Mouse (Mus musculus) MEL (cell line): ENCODE measurements around the gene Gm11037. TPM values are rescaled to one million over a fixed set of nuclear protein-coding genes. Genes with fewer than 3 reads are reported as not detected.

Experiments used
- DNase-seq: peaks from one replicate; pipeline ENCODE4 v3.0.0; 2011; ENCODE audit warnings: low read depth, low spot score
- H3K27ac ChIP-seq: 2 replicates; pipeline ENCODE4 v1.5.1; 2012; ENCODE audit warnings: low read depth, mild to moderate bottlenecking, control low read depth, low read length, moderate library complexity; ENCODE audit not compliant: control insufficient read depth
- H3K27me3 ChIP-seq, 2 experiments: fragments of 150-350 bp in 1 of 2; sonication (generic) in 1 of 2; 2 replicates each; pipeline ENCODE4 v1.6.1; 2012; ENCODE audit warnings: low read length in 2 of 2, mild to moderate bottlenecking in 2 of 2, improper control_type of control experiment in 1 of 2, moderate library complexity in 1 of 2; ENCODE audit not compliant: insufficient read depth in 2 of 2, control insufficient read depth in 1 of 2
- H3K36me3 ChIP-seq, 2 experiments: 2 replicates each; pipeline ENCODE4 v1.6.1; 2012 to 2014; ENCODE audit warnings: low read length in 2 of 2, improper control_type of control experiment in 1 of 2, inconsistent platforms in 1 of 2, mild to moderate bottlenecking in 1 of 2; ENCODE audit not compliant: insufficient read depth in 2 of 2, control insufficient read depth in 1 of 2
- H3K4me1 ChIP-seq, 2 experiments: fragments of 150-350 bp in 1 of 2; sonication (generic) in 1 of 2; 2 replicates each; pipeline ENCODE4 v1.6.1; 2012; ENCODE audit warnings: low read length in 2 of 2, improper control_type of control experiment in 1 of 2, mild to moderate bottlenecking in 1 of 2; ENCODE audit not compliant: insufficient read depth in 2 of 2, control insufficient read depth in 1 of 2
- H3K4me3 ChIP-seq, 2 experiments: fragments of 150-350 bp in 1 of 2; sonication (generic) in 1 of 2; 2 replicates each; pipeline ENCODE4 v1.5.1; 2012; ENCODE audit warnings: low read depth in 2 of 2, low read length in 2 of 2, mild to moderate bottlenecking in 2 of 2, moderate library complexity in 2 of 2, control low read depth in 1 of 2, improper control_type of control experiment in 1 of 2; ENCODE audit not compliant: control insufficient read depth in 1 of 2, insufficient read depth in 1 of 2
- H3K79me2 ChIP-seq: 2 replicates; pipeline ENCODE4 v1.6.1; 2012; ENCODE audit warnings: mild to moderate bottlenecking, low read length, moderate library complexity; ENCODE audit not compliant: control insufficient read depth, poor library complexity, insufficient read depth
- H3K9ac ChIP-seq: 2 replicates; pipeline ENCODE4 v1.6.1; 2012; ENCODE audit warnings: low read depth, mild to moderate bottlenecking, control low read depth, low read length, moderate library complexity; ENCODE audit not compliant: control insufficient read depth, poor library complexity, severe bottlenecking
- H3K9me3 ChIP-seq: fragments of 150-350 bp; sonication (generic); replicated peaks from 2 replicates; pipeline ENCODE4 v1.6.1; 2012; ENCODE audit warnings: mild to moderate bottlenecking, low read length, improper control_type of control experiment, moderate library complexity; ENCODE audit not compliant: insufficient read depth
- BHLHE40 ChIP-seq: IDR thresholded peaks from 2 replicates; pipeline ENCODE4 v1.6.1; 2012; ENCODE audit warnings: low read depth, mild to moderate bottlenecking, inconsistent platforms, low read length, improper control_type of control experiment, borderline replicate concordance
- CHD2 ChIP-seq: IDR thresholded peaks from 2 replicates; pipeline ENCODE4 v1.6.1; 2011; ENCODE audit warnings: low read length, improper control_type of control experiment
- CTCF ChIP-seq, 3 experiments: IDR thresholded peaks in 2 of 3; conservative IDR thresholded peaks in 1 of 3; 2 replicates each; pipeline ENCODE4 v1.5.1; 2011 to 2012; ENCODE audit warnings: low read length in 3 of 3, low read depth in 2 of 3, mild to moderate bottlenecking in 2 of 3, improper control_type of control experiment in 1 of 3, inconsistent platforms in 1 of 3, mixed read lengths in 1 of 3, moderate library complexity in 1 of 3; ENCODE audit not compliant: control insufficient read depth in 1 of 3, insufficient read depth in 1 of 3, poor library complexity in 1 of 3, severe bottlenecking in 1 of 3
- E2F4 ChIP-seq: IDR thresholded peaks from 2 replicates; pipeline ENCODE4 v1.6.1; 2011; ENCODE audit warnings: low read depth, low read length, improper control_type of control experiment, borderline replicate concordance
- ETS1 ChIP-seq: IDR thresholded peaks from 2 replicates; pipeline ENCODE4 v1.6.1; 2012; ENCODE audit warnings: low read depth, mild to moderate bottlenecking, inconsistent platforms, low read length, improper control_type of control experiment, moderate library complexity
- GABPA ChIP-seq: IDR thresholded peaks from 2 replicates; pipeline ENCODE4 v1.6.1; 2012; ENCODE audit warnings: low read depth, mild to moderate bottlenecking, inconsistent platforms, low read length, improper control_type of control experiment, moderate library complexity
- GATA1 ChIP-seq: IDR thresholded peaks from 2 replicates; pipeline ENCODE4 v1.6.1; 2011; ENCODE audit warnings: low read depth, low read length, improper control_type of control experiment
- KAT2A ChIP-seq: conservative IDR thresholded peaks from 2 replicates; pipeline ENCODE4 v1.6.1; 2012; ENCODE audit warnings: low read depth, low read length, improper control_type of control experiment, inconsistent platforms
- MAFK ChIP-seq: IDR thresholded peaks from 2 replicates; pipeline ENCODE4 v1.6.1; 2011; ENCODE audit warnings: low read depth, mild to moderate bottlenecking, low read length, improper control_type of control experiment, borderline replicate concordance
- MAZ ChIP-seq: IDR thresholded peaks from 2 replicates; pipeline ENCODE4 v1.6.1; 2012; ENCODE audit warnings: low read depth, mild to moderate bottlenecking, inconsistent platforms, low read length, improper control_type of control experiment
- MXI1 ChIP-seq: IDR thresholded peaks from 2 replicates; pipeline ENCODE4 v1.6.1; 2011; ENCODE audit warnings: mild to moderate bottlenecking, low read depth, low read length, improper control_type of control experiment
- MYC ChIP-seq: IDR thresholded peaks from 2 replicates; pipeline ENCODE4 v1.6.1; 2011; ENCODE audit warnings: low read depth, mild to moderate bottlenecking, low read length, improper control_type of control experiment, moderate library complexity
- POLR2A ChIP-seq, 2 experiments: IDR thresholded peaks; 2 replicates each; pipeline ENCODE4 v1.6.1; 2011 to 2012; ENCODE audit warnings: low read length in 2 of 2, mild to moderate bottlenecking in 2 of 2, control low read depth in 1 of 2, improper control_type of control experiment in 1 of 2, low read depth in 1 of 2, moderate library complexity in 1 of 2; ENCODE audit not compliant: control insufficient read depth in 1 of 2, insufficient read depth in 1 of 2, poor library complexity in 1 of 2
- POLR2AphosphoS2 ChIP-seq: IDR thresholded peaks from 2 replicates; pipeline ENCODE4 v1.6.1; 2011; ENCODE audit warnings: low read length, improper control_type of control experiment
- POLR2AphosphoS5 ChIP-seq: IDR thresholded peaks from 2 replicates; pipeline ENCODE4 v1.6.1; 2012; ENCODE audit warnings: low read depth, borderline replicate concordance, mild to moderate bottlenecking, inconsistent platforms, low read length, moderate library complexity, mixed read lengths
- SIN3A ChIP-seq: IDR thresholded peaks from 2 replicates; pipeline ENCODE4 v1.6.1; 2012; ENCODE audit warnings: low read length, improper control_type of control experiment, inconsistent platforms
- SMC3 ChIP-seq: IDR thresholded peaks from 2 replicates; pipeline ENCODE4 v1.6.1; 2011; ENCODE audit warnings: low read depth, low read length, improper control_type of control experiment
- USF2 ChIP-seq, 2 experiments: IDR thresholded peaks; 2 replicates each; pipeline ENCODE4 v1.6.1; 2011 to 2012; ENCODE audit warnings: improper control_type of control experiment in 2 of 2, low read length in 2 of 2, borderline replicate concordance in 1 of 2, inconsistent platforms in 1 of 2, low read depth in 1 of 2, mild to moderate bottlenecking in 1 of 2; ENCODE audit not compliant: insufficient read depth in 1 of 2
- ZMIZ1 ChIP-seq: IDR thresholded peaks from 2 replicates; pipeline ENCODE4 v1.6.1; 2012; ENCODE audit warnings: low read depth, mild to moderate bottlenecking, inconsistent platforms, low read length, improper control_type of control experiment, moderate library complexity
- ZNF384 ChIP-seq: IDR thresholded peaks from 2 replicates; pipeline ENCODE4 v1.6.1; 2012; ENCODE audit warnings: low read depth, mild to moderate bottlenecking, inconsistent platforms, low read length, improper control_type of control experiment
- polyA plus RNA-seq, 2 experiments: library from polyadenylated mRNA; stranded (reverse) in 1 of 2; unstranded in 1 of 2; fragments of >175 nt in 1 of 2; fragments of >200 nt in 1 of 2; gene quantifications; 2 replicates each; pipeline versions ENCODE4 v1.2.1 to v1.2.4; 2012; ENCODE audit warnings: low replicate concordance in 2 of 2, low read depth in 1 of 2; ENCODE audit not compliant: insufficient read length in 2 of 2, insufficient read depth in 1 of 2, missing spikeins in 1 of 2
- total RNA-seq: library from RNA; depleted of rRNA; stranded (reverse); fragments of 300-350 nt; gene quantifications from 2 replicates; pipeline ENCODE4 v1.2.3, GENCODE M21; 2012

Gene Gm11037
- total and polyA plus RNA-seq, 3 experiments, result not detected

DNA sequence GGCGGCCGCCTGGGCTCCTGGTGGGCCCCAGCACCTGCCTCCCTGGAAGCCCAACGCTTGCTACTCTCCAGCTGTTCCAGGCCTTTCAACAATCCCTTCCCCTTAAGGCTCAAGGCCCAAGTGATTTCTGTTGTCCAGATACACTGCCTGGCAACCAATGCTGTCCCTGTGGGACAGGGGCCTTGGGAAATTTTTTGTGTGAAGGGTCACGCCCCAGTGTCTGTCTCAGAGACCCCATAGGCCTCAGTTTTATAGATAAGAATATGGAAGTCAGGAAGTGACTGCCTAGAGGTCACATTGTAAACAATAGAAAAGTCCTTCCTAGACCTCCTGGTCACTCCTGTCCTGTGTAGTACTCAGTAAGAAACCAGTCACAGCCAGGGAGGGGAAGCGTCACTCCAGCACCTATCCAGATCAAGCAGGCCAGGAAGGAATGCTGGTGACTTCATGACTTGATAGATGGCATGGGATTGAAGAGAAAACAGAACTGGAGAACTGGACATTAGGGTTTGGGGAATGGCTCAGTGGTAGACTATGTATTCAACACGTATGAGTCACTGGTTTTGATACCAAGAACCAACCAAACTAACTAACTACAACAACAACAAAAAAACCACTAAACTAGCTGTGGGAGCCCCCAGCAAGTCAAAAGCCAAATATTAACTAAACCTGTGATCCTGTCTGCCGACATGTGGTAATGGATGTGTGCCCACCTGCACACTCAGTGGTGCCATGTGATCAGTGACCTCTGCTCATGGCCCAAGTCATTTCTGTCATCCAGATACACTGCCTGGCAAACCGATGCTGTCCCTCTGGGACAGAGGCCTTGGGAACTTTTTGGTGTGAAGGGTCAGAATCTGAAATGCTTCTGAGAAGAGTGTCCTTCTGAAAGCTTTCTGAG is 15.3 kb downstream of the Gm11037 start:
- TF ChIP-seq E2F4 (no peak), GABPA (no peak), ETS1 (no peak), USF2 (IDR thresholded peaks at IDR 0.05; ENCODE audit: borderline replicate concordance in 1 of 2, insufficient read depth in 1 of 2, low read depth in 1 of 2, low read length in 2 of 2) (no peak), POLR2A (IDR thresholded peaks at IDR 0.05; ENCODE audit: control insufficient read depth in 1 of 2, insufficient read depth in 1 of 2, low read depth in 1 of 2, low read length in 2 of 2, poor library complexity in 1 of 2) (no peak), MAFK (no peak), POLR2AphosphoS2 (no peak), ZNF384 (no peak), MXI1 (no peak), BHLHE40 (no peak), CTCF (IDR thresholded peaks at IDR 0.05 in 2 of 3, conservative IDR thresholded peaks at IDR 0.05 in 1 of 3; ENCODE audit: control insufficient read depth in 1 of 3, insufficient read depth in 1 of 3, low read depth in 2 of 3, low read length in 3 of 3, poor library complexity in 1 of 3, severe bottlenecking in 1 of 3) (no peak), MAZ (no peak), SMC3 (no peak), ZMIZ1 (no peak), KAT2A (no peak), SIN3A (no peak), GATA1 (no peak), MYC (no peak), POLR2AphosphoS5 (no peak), CHD2 (no peak)
- no peak overlapping the region for H3K27ac ChIP-seq
- no peak overlapping the region for H3K9ac ChIP-seq
- H3K79me2 ChIP-seq, result no peaks in the 10 kb centered on the region
- H3K36me3 ChIP-seq, result no peaks in the 10 kb centered on the region; a peak in 1 of 4 replicates
- no peak overlapping the region for H3K4me3 ChIP-seq
- no peak for DNase-seq
- no peaks in the 10 kb centered on the region for H3K4me1 ChIP-seq
- no peaks in the 10 kb centered on the region for H3K9me3 ChIP-seq
- H3K27me3 ChIP-seq, result no peaks in the 10 kb centered on the region

DNA sequence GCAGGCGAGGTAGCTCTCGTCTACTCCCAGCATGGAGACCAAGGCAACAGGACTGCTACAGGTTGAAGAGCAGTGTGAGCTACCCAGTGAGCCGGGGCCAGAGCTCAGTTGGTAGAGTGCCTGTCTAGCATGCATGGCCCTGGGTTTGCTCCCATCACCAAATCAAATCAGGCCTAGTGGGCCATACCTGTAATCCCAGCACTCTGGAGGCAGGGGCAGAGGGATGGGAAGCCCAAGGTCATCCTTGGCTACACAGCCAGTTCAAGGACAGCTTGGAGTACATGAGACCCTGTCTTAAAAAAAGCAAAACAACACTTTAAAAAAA is 15.9 kb downstream of the Gm11037 start:
- Histone ChIP-seq H3K4me1 (no peaks in the 10 kb centered on the region), H3K27me3 (no peaks in the 10 kb centered on the region), H3K27ac (no peak overlapping the region), H3K36me3 (no peaks in the 10 kb centered on the region; a peak in 1 of 4 replicates)
- no peak for TF ChIP-seq MXI1
- TF ChIP-seq, all 39 proteins: peak for 0
- Histone ChIP-seq H3K9ac (no peak overlapping the region), H3K79me2 (no peaks in the 10 kb centered on the region), H3K4me3 (no peak overlapping the region), H3K9me3 (no peaks in the 10 kb centered on the region)
- DNase-seq, result no peak
